Mouse (Mus musculus) embryonic stem cell, embryonic (primary cell): Measurements from ENCODE around the gene Fam107b.

Experiments used
- CTCF ChIA-PET, 4 experiments: fragments of 300-600 bp in 2 of 4; fragments of 350-600 bp in 2 of 4; sonication (Branson Sonifier 250); formaldehyde crosslinking; loops; one replicate each; lab custom pipeline; 2022; ENCODE audit warnings: inconsistent platforms in 2 of 4; lab: Charles Lee
- POLR2A ChIA-PET, 4 experiments: fragments of 300-600 bp in 2 of 4; fragments of 350-600 bp in 2 of 4; sonication (Branson Sonifier 250); formaldehyde crosslinking; loops; one replicate each; lab custom pipeline; 2022; ENCODE audit warnings: antibody characterized with exemption in 4 of 4, inconsistent platforms in 1 of 4; lab: Charles Lee

Fam107b gene

DNA sequence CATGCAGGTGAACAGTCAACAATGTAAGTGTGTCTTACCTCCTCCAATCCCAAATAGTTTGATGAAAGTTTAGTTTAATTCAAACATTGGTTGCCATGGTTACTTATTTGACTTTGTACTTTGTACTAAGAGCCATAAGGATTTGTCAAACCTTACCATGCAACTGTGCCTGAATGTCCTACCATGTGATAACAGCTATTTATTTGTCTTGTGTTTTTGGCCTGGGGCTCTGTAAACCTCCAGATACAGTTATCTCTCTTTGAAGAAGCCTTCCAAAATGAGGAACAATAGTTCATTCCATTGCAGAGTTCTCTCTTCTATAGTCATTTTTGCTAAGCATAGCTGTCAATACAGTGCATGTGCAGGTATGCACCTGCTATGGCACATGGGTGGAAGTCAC is 72.7 kb downstream of the Fam107b start:
- CTCF ChIA-PET, result no interaction called here
- POLR2A ChIA-PET, result interaction anchor here in 2 of 4 experiments (0.8 to 1.3 kb wide), 3 partner anchors 70 to 85 kb away, joined by 3 to 4 read pairs (median 3); no protein-coding TSS in a partner anchor

DNA sequence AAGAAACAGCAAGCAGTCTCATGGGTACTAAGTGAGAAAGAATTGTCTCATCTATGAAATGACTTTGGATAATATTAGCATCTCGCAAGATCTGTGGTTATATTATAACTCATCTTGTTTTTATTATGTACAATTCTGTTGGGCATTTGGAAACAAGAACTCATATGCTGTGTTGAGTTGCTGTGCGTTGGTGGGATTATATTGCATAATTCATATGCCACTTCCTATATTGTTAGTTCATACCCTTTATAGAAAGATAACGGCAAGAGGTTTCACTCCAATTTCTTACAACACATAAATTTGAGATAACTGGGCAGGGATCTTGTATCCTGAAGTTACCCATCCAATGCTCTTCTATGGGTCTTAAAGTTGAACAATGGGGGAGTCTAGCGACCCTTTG is 75.5 kb downstream of the Fam107b start:
- CTCF ChIA-PET, result no interaction called here

DNA sequence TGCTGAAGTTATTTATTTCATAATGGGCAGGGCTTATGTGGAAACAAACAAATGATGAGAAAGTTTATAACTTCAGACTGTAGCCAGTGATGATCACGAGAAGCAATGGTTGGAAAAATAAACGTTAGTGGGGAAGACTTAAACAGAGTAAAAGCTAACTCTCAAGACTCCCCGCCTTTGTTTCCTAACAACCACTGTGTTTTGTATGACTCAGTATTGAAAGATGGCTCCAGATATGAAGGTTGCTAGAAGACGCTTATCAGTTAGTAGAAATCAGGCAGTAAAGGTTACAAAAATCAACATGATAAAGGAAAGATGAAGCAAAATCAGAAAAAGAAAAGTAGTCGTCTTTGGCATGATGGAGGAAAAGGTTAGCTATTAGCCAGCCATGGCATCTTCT is 78.9 kb downstream of the Fam107b start:
- ChIA-PET POLR2A (no interaction called here), CTCF (no interaction called here)

More for the DNA sequence above, 75.5 kb downstream of the Fam107b start:
- POLR2A ChIA-PET, result interaction anchor here in 2 of 4 experiments (0.9 to 1.0 kb wide), 2 partner anchors 67 to 68 kb away, joined by 3 read pairs; no protein-coding TSS in a partner anchor

DNA sequence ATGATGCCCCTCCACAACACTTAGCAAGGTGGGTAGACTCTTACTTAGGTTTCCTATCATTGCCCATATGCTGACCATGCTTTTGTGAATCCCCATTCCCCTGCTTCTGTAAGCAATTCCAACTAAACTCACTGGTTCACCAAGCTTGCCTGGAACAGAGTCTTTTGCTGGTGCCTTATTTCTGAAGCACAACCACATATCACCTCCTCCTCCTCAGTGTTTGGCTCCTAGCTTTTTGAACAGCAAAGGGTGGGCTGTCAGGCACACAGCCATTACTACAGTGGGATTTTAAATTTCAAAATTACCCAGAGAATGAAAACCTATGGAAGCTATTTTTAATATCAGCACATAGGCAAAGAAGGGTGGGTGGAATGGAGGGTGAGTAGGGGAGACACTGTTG is 84.3 kb downstream of the Fam107b start:
- ChIA-PET CTCF (no interaction called here), POLR2A (interaction anchor here in 1 of 4 experiments (1.0 kb wide), 1 partner anchor 58 kb away, joined by 3 read pairs; no protein-coding TSS in a partner anchor)

DNA sequence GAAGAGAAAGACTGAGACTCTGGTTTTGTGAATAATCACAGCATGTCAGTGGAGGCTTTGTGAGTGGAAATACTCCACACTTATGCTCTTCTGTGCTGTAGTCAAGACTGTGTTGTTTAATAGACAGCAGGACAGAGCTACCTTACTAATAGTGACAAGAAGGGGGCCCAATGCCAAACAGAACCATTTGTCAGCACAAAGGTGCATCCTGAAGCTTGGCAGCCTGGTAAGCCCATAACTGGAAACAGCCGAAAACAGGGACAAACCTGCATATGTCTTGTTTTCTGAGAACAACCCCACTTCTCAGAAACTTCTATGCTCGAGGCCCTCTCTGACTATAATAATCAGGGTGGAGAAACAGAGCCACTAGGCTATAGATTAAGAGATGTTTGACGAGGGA is 85.8 kb downstream of the Fam107b start:
- ChIA-PET POLR2A (no interaction called here), CTCF (no interaction called here)

DNA sequence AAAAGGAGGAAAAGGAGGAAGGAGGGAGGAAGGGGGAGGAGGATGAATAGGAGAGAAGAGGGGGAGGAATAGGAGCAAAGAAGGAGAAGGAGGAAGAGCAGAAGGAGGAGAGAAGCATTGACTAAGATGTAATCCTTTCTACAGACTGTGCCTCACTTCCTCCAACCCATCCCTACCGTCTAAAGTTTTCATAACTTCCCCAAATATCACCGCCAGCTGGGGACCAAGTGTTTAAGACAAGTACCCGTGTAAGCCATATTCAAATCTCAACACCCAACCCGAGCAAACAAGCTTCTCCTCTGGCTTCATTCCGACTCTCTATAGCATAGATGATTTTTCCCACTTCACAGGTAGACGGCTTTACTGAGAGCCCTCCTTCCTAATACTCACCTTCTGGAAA is 86.5 kb downstream of the Fam107b start:
- CTCF ChIA-PET, result interaction anchor here in 1 of 4 experiments (0.6 kb wide), 1 partner anchor 201 kb away, joined by 3 read pairs; no protein-coding TSS in a partner anchor
- POLR2A ChIA-PET, result no interaction called here

DNA sequence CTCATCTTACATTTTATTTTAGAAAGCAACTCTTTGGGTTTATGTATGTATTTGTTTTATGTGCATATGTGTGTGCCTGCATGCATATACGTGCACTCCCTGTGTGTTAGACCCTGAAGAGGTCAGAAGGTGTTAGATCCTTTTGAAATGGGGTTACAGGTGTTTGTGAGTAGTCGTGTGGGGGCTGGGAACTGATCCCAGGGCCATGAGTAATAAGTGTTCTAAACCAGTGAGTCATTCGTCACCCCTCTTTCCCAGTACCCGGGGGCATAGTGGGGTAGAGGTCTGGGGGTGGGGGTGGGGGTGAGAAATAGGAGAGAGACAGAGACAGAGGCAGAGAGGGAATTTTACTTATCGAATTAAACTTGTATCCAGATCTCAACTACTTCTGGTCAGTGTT is 87.1 kb downstream of the Fam107b start:
- POLR2A ChIA-PET, result interaction anchor here in 1 of 4 experiments (1.7 kb wide), 1 partner anchor 13 kb away, joined by 5 read pairs; no protein-coding TSS in a partner anchor
- CTCF ChIA-PET, result no interaction called here

DNA sequence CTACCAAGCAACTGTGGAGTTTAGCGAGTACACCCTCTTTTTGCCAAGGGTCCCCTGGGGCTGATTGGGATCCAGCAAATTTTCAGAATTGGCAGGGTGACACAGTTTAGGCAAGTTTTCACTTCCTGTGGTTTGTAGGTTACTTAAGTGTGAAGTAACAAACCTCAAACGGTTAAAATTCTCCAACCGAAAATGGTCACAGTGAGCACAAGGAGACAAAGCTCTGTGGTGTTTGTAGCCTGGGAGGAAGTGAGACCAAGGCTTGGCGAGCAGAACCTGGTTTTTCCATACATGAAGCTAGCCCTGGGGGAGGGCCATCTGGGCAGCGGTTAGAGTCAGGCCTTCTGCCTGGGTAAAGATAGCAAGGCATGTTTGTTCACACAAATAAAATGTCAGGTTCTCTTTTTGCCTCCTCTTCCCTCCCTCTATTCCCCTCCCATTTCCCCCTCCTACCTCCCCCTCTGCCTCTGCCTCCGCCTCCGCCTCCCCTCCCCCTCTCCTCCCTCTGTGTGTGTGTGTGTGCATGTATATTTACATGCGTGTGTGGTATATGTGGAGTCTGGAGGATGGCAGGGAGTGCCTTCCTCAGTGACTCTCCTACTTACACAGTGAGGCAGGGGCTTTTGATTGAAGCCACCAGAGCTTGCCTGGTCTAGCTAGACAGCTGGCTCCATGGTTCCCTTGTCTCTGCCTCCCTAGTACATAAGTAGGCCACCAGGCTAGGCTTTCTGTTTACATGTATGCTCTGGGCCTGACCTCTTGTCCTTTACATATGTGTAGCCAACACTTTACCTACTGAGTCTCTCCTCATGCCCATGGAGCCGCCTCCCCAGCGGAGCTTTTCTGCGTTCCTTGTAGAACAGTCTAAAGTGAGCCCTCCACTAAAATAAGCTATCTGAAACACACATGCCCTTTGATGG is 87.8 kb downstream of the Fam107b start:
- ChIA-PET CTCF (no interaction called here), POLR2A (interaction anchor here in 1 of 4 experiments (1.7 kb wide), 1 partner anchor 12 kb away, joined by 5 read pairs; no protein-coding TSS in a partner anchor)

DNA sequence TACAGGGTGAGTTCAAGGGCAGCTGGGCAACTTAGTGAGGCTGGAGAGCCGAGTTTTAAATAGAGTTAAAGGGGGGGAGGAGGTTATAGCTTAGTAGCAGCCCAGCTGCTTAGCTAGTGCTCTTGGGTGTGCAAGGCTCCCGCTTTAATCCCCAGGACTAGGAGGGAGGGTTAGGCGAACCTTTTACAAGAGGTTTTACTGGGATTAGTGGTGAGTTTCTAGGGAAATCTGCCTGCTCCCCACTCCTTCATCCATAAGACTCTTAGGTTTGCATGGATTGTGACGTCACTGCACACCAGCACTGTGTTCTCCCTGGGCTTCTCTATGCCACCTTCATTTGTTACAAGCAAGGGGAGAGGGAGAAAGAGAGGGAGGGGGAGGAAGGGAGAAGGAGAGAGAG is 88.6 kb downstream of the Fam107b start:
- ChIA-PET CTCF (no interaction called here), POLR2A (interaction anchor here in 1 of 4 experiments (1.7 kb wide), 1 partner anchor 11 kb away, joined by 5 read pairs; no protein-coding TSS in a partner anchor)

DNA sequence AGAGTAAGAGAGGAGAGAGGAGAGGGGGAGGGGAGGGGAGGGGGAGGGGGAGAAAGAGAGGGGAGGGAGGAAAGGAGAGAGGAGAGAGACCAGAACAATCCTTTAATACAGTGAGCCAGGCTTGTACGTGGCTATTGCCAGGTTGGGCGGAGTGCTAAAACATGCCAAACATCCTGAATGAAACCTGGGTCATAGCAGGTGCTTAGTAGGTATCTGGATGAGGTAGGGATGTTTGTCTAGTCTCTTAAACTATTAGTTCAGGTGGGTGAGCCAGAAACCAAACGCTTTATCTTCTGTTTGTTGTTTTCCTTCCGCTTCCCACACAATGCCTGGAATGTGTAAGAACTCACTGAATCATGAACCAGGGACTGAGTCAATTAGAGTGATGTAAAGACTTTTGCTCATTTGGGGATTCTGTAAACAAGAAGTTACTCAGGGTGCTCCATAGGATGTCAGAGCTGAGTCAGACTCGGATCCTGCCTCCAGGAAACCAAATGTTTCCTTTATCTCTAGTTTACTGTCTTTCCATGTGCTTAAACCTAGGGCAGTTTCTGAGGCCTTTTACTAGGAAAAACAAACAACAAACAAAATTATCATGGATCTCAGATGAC is 89.1 kb downstream of the Fam107b start:
- ChIA-PET POLR2A (interaction anchor here in 1 of 4 experiments (1.7 kb wide), 1 partner anchor 11 kb away, joined by 5 read pairs; no protein-coding TSS in a partner anchor), CTCF (no interaction called here)

DNA sequence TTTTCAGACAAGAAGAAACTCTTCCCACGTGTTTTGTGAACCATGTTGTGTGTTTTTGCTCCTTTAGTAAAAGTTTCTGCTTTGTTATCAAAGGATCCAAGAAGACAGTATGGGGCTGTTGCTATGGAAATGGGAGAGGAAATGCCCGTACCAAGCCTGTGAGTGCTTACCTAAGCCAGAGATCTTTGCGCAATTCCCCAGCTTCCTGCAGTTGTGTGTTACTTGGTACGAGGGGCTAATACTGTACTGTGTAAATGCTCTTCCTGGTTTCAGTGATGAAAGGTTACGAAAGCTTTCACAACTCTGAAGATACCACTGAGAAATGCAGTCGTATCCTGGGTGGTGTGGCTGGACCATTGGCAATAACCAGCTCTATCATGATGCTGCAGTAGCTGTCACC is 93.8 kb downstream of the Fam107b start:
- CTCF ChIA-PET, result interaction anchor here in 1 of 4 experiments (0.6 kb wide), 1 partner anchor 122 kb away, joined by 3 read pairs; no protein-coding TSS in a partner anchor

DNA sequence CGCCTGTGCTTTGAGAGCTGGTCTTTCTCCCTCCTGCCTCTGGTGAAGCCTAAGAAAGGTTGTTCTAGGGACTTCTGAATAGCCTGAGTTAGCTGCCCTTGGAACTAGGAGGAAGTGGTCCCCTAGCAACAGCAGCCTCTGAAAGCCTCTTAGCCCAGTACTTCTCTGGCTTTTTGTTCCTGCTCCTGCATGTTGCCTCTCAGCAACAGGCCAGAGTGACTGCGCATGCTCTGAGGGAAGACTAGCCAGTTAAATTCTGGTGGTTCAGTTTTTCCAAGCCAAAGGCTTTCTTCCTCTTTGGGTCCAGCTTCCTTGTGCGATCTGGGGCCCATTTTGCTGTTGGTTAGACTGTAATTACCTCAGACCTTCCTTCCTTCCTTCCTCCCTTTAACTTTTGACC is 98.4 kb downstream of the Fam107b start:
- ChIA-PET POLR2A (interaction anchor here in 2 of 4 experiments (0.9 to 3.2 kb wide), 4 partner anchors 11 to 50 kb away, joined by 3 to 18 read pairs (median 8); no protein-coding TSS in a partner anchor), CTCF (interaction anchor here in 1 of 4 experiments (0.6 kb wide), 1 partner anchor 224 kb away, joined by 3 read pairs; no protein-coding TSS in a partner anchor)

More for the DNA sequence above, 93.8 kb downstream of the Fam107b start:
- POLR2A ChIA-PET, result interaction anchor here in 2 of 4 experiments (1.0 to 2.0 kb wide), 4 partner anchors 47 to 51 kb away, joined by 3 to 6 read pairs (median 4); no protein-coding TSS in a partner anchor

DNA sequence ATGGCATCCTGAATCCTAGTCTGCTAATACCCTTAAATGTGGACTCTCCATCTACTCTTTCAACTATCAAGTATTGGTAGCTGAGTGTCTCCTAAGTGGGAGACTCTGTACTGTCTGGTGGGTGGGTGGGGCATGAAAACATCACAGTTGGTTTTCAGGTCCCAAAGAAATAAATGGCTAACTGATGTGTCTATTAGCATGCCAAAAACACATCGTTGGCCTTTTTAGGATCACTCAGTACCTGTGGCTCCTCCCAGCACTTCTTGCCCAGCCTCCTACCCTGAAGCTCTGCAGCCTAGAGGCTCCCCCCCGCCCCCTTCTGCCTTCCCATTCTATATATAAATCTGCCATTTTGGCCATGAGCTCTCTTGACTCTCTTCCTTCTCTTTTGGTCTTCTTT is 99.4 kb downstream of the Fam107b start:
- CTCF ChIA-PET, result interaction anchor here in 1 of 4 experiments (0.7 kb wide), 1 partner anchor 44 kb away, joined by 3 read pairs; no protein-coding TSS in a partner anchor
- POLR2A ChIA-PET, result interaction anchor here in 3 of 4 experiments (0.6 to 3.2 kb wide), 6 partner anchors 11 to 334 kb away, joined by 3 to 18 read pairs (median 4); partner anchors contain the start of genes Acbd7 (in 1 of the 3), Cdnf (in 1 of the 3), Gm45902 (in 1 of the 3) and Hspa14 (in 1 of the 3)

DNA sequence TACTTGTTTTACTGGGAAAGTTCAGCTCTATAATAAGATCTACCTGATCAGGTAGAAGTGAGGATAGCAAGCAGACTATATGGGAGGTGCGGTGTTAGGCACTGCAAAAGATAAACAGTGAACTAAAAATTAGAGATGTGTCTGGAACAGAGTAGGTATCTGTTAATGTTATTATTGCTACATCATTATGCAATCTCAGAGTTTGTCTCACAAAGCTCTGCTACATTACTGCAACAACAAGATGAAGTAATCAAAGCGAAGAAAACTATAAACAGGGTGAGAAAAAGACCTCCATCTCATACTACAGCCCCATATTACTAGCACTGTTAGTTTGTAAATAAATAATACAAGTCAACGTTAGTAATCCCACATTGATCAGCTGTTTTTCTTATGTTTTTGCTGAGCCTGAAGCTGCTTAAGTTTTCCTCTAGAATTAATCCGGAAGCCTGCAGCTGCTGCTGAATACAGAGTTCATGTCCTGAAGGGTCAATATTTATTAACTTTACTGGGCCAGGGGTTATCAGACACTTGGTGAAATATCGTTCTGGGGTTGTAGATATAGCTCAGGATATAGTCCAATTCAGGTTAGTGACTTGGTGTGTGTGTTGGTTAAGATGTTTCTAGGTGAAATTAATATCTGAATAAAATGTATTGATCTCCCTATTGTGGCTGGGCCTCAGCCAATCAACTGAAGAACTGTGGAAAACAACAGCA is 102.5 kb downstream of the Fam107b start:
- POLR2A ChIA-PET, result interaction anchor here in 2 of 4 experiments (1.2 to 2.3 kb wide), 3 partner anchors 11 to 40 kb away, joined by 3 to 7 read pairs (median 4); no protein-coding TSS in a partner anchor
- CTCF ChIA-PET, result interaction anchor here in 1 of 4 experiments (0.6 kb wide), 1 partner anchor 126 kb away, joined by 4 read pairs; no protein-coding TSS in a partner anchor

DNA sequence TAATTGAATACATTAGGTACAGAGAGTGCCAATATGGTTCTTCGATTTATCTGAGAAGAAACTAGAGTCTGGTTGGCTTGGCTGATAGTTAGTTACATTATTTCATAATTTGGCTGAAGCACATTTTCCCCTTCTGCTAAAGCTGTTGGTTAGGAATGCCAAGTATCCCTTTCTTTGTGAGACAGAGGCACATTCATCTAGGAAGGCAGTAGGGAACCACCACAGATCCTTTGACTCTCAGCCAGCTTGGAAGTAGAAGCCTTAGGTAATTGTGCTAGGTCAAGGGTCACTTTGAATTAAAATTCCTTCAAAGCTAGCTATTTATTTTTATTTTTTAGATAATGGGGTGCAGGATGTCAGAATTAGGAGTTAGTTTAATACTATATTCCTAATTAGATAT is 105.2 kb downstream of the Fam107b start:
- CTCF ChIA-PET, result no interaction called here
- POLR2A ChIA-PET, result interaction anchor here in 1 of 4 experiments (1.1 to 2.4 kb wide), 2 partner anchors 8 to 37 kb away, joined by 3 to 10 read pairs; no protein-coding TSS in a partner anchor

DNA sequence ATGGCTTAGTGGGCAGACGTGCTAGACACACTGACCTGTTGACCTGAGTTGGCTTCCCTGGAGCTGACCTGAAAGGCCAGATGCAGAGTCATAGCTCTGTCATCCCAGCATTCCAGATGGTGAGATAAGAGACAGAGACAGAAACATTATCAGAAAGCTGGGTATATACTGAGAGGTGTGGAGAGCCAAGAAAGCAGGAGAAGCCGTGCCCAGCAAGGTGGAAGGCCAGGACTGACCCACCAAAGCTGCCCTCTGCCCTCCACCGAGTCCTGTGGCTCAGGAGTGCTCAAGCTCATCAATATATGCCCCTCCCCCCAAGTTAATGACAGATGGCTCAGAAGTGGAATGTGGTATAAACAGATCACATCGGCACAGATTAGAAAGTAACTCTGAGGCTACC is 112.4 kb downstream of the Fam107b start:
- POLR2A ChIA-PET, result interaction anchor here in 3 of 4 experiments (0.5 to 2.2 kb wide), 5 partner anchors 29 to 1363 kb away, joined by 3 to 7 read pairs (median 3); partner anchors contain the start of gene Rpp38 (in 1 of the 3)

DNA sequence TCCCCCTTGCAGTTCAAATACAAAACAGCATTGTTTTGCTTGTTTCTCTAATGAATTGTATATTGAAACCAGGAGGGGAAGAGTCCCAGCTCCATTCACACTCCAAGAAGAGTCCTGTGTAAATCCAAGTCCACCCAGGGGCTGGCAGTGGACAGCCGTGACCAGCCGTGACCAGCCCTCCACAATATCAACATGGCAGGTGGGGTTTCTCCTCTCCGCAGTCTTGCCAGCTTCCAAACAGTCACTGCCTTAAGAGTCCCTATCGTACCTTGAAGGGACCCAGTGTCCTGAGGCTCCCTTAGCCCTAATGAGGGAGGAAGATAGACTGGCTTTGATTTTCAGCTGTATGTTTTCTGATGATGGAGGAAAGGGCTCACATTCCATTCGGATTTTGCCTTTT is 113.1 kb downstream of the Fam107b start:
- POLR2A ChIA-PET, result interaction anchor here in 3 of 4 experiments (0.5 to 2.2 kb wide), 8 partner anchors 8 to 1362 kb away, joined by 3 to 7 read pairs (median 3); partner anchors contain the start of gene Rpp38 (in 1 of the 3)
- CTCF ChIA-PET, result interaction anchor here in 1 of 4 experiments (0.6 kb wide), 1 partner anchor 87 kb away, joined by 3 read pairs; no protein-coding TSS in a partner anchor

More for the DNA sequence above, 112.4 kb downstream of the Fam107b start:
- CTCF ChIA-PET, result no interaction called here
